Mouse (Mus musculus) urinary bladder, postnatal 14 days (tissue): ENCODE data around the gene Gm6370.
"Not testable (repeated sequence)": the region's sequence is repeated elsewhere in the genome, so short reads cannot be mapped to it uniquely, and the experiment has no call there.

ENCODE experiments used
- DNase-seq: peaks from one replicate; pipeline ENCODE4 v3.0.0; 2021; ENCODE audit warnings: low spot score

Gm6370 gene

DNA sequence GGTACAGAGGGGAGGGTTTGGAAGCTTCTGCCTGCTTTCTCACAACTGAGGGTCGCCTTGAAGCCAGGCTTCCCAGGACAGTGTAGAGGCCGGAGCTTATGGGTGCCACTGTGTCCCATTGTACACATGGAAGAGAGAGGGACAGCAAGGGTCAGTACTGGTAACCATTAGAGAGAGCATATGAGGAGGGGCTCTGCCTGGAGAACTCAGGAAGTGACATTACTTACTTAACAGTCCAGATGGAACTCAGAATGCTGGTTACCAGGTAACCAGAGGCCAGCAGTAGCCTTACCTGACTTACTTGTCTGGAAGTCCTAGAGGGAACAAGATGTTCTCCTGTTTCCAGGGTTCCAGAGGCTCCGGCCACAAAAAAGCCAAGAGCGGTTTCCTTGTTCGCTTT, at the start of gene Gm6370:
Gm6370 (plus strand) TSS at position 301 of the 400 bp plus-strand sequence.
- not testable (repeated sequence) for DNase-seq

DNA sequence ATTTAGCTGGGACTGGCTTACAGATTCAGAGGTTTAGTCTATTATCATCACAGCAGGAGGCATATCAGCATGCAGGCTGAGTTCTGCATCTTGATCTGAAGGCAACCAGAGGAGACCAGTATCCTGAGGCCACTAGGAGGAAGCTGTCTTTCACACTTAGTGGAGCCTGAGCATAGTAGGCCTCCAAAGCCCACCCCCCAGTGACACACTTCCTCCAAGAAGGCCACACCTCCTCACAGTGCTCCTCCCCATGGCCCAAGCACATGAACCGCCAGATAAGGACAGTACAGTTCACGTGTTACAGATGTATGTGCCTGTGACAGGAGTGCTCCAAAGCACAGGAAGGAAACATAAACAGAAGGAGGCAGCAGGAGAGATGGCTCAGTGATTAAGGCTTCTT, 48.4 kb upstream of the Gm6370 start:
- no peak for DNase-seq

DNA sequence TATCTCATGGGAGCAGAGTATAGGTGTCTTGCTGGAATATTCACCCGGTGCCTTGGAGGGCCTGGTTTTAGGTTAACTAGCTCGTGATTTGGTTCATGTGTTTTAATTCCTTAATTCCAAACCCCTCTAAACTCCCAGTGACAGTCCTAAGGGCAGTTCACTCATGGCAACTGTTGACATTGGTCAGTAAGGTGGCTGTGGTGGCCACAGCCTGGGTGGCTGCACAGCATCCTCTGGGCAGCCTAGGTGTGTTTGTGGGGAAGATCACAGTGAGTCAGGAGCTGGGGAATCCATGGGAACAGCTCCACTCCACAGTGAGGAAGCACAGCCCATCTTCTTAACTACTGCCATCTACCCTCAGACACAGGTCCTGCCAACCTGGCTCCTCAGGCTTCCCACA, 44.5 kb upstream of the Gm6370 start:
- no peak for DNase-seq

- no peak for DNase-seq
These were observed 39.4 kb upstream of the Gm6370 start for GRCm38 (mm10) chr5:146451592-146452254.

- DNase-seq = no peak
These were observed 37.6 kb upstream of the Gm6370 start for GRCm38 (mm10) chr5:146453556-146453955.

DNA sequence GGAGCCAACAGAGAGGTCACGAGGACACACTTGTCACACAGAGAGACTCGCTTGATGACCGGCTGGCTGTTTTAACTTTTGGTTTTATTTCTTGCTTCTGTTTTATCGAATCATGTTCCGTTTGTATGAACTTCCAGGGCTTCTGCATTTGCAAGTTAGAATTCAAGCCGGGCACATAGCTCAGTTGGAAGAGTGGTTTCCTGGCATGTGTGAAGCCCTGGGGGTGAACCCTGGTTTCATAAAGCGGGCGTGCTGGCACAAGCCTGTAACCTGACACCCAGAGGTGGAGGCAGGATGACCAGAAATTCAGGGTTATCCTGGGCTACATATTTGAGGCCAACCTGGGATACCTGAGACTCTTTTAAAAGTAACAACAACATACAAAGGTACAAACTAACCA, 29.6 kb upstream of the Gm6370 start:
- no peak for DNase-seq

GRCm38 (mm10) chr5:146466663-146467062, 24.5 kb upstream of the Gm6370 start:
- DNase-seq = no peak

GRCm38 (mm10) chr5:146468311-146468710, 22.9 kb upstream of the Gm6370 start:
- DNase-seq = no peak

DNA sequence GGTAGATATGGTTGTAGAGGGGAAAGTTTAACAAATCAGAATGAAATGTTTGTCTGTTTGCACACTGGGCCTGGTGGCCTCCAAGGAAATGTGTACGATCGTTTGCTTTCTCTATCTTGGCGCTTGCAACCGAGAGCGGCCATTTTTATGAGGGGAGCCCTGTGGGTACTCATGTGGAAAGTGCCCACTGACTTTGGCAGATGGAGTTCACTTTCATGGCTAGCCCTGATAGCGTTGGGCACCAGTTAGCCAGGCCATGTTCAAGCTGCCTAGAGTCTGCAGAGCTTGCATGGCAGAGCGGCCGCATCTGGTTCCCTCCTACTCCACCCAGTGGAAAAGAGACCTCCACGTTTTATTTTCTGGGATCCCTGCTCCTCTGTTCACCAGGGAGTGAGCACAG, 20.3 kb upstream of the Gm6370 start:
- no peak for DNase-seq

GRCm38 (mm10) chr5:146471311-146471710, 19.9 kb upstream of the Gm6370 start:
- no peak for DNase-seq

DNA sequence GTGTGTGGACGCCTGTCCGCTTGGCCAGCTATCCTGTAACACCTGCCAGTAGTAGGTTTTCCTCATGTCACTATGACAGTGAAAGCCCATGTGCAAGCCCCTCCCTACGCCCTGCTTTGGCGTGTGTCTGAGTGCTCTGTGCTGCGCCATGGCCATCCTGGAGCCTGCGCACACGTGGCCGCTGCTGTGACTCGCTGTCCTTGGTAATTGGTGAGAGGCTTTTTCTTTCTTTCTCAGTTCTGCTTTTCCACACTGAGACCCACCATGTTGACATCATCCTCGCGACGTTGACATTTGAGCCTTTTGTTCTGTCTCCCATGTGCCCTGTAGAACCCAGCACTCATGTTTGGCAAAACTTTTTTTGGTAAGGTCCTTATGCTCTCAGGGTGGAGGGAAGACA, 19.3 kb upstream of the Gm6370 start:
- DNase-seq = no peak

- peak; percentile 11 for DNase-seq
These were observed 11.6 kb upstream of the Gm6370 start for GRCm38 (mm10) chr5:146479564-146479963.

GRCm38 (mm10) chr5:146481665-146482064, 9.5 kb upstream of the Gm6370 start, which contains the start of gene Gm6408:
Gm6408 (plus strand) TSS chr5:146481965.
- not testable (repeated sequence) for DNase-seq

GRCm38 (mm10) chr5:146488959-146489358, 2.2 kb upstream of the Gm6370 start:
- peak; percentile 22 for DNase-seq

- DNase-seq = not testable (repeated sequence)
These were observed 10.9 kb downstream of the Gm6370 start, which contains the start of gene 4930449I24Rik for GRCm38 (mm10) chr5:146502099-146502498. 4930449I24Rik (plus strand) TSS chr5:146502399.

GRCm38 (mm10) chr5:146513823-146514222, 22.7 kb downstream of the Gm6370 start, which contains the start of gene Gm3402:
Gm3402 (plus strand) TSS chr5:146514123.
- DNase-seq = not testable (repeated sequence)

DNA sequence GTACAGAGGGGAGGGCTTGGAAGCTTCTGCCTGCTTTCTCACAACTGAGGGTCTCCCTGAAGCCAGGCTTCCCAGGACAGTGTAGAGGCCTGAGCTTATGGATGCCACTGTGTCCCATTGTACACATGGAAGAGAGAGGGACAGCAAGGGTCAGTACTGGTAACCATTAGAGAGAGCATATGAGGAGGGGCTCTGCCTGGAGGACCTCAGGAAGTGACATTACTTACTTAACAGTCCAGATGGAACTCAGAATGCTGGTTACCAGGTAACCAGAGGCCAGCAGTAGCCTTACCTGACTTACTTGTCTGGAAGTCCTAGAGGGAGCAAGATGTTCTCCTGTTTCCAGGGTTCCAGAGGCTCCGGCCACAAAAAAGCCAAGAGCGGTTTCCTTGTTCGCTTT, 34.3 kb downstream of the Gm6370 start, which contains the start of gene Gm3404:
Gm3404 (plus strand) TSS at position 301 of the 400 bp plus-strand sequence.
- not testable (repeated sequence) for DNase-seq

DNA sequence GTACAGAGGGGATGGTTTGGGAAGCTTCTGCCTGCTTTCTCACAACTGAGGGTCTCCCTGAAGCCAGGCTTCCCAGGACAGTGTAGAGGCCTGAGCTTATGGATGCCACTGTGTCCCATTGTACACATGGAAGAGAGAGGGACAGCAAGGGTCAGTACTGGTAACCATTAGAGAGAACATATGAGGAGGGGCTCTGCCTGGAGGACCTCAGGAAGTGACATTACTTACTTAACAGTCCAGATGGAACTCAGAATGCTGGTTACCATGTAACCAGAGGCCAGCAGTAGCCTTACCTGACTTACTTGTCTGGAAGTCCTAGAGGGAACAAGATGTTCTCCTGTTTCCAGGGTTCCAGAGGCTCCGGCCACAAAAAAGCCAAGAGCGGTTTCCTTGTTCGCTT, 46.2 kb downstream of the Gm6370 start, which contains the start of gene Gm3409:
Gm3409 (plus strand) TSS at position 301 of the 400 bp plus-strand sequence.
- not testable (repeated sequence) for DNase-seq
